Mouse (Mus musculus): ENCODE measurements at regions not wholly inside any gene's neighbourhood (a gene's known extent, or its start where the extent isn't known, plus 50 kb on each side); places are given as distances from the start of the nearest gene placed in this dataset.

GRCm38 (mm10) chr4:98282275-98282674, 100.8 kb downstream of the Tm2d1 start:
- no peak for DNase-seq (ENCODE audit: low spot score in 2 of 2)

- DNase-seq (ENCODE audit: low spot score in 2 of 2), result no peak
Observed at GRCm38 (mm10) chr4:98258336-98258735, 124.8 kb downstream of the Tm2d1 start.

GRCm38 (mm10) chr4:98257711-98258110, 125.4 kb downstream of the Tm2d1 start:
- DNase-seq (ENCODE audit: low spot score in 2 of 2), result no peak

GRCm38 (mm10) chr4:98254856-98255853, 128.0 kb downstream of the Tm2d1 start:
- DNase-seq (ENCODE audit: low spot score in 2 of 2), result peak in 1 of 2 experiments; percentile 7

- DNase-seq (ENCODE audit: low spot score in 2 of 2), result peak in 1 of 2 experiments; percentile 40
Observed at GRCm38 (mm10) chr4:98243941-98244929, 138.9 kb downstream of the Tm2d1 start.

GRCm38 (mm10) chr4:98243502-98243901, 139.6 kb downstream of the Tm2d1 start:
- peak in 1 of 2 experiments; percentile 62 for DNase-seq (ENCODE audit: low spot score in 2 of 2)

GRCm38 (mm10) chr4:98241921-98242320, 141.2 kb downstream of the Tm2d1 start:
- no peak for DNase-seq (ENCODE audit: low spot score in 2 of 2)

- DNase-seq (ENCODE audit: low spot score in 2 of 2), result no peak
Observed at GRCm38 (mm10) chr4:98240289-98240688, 142.8 kb downstream of the Tm2d1 start.

GRCm38 (mm10) chr4:98238075-98238474, 145.0 kb downstream of the Tm2d1 start:
- DNase-seq (ENCODE audit: low spot score in 2 of 2), result no peak

- no peak for DNase-seq (ENCODE audit: low spot score in 2 of 2)
Observed at GRCm38 (mm10) chr4:98237475-98237874, 145.6 kb downstream of the Tm2d1 start.

GRCm38 (mm10) chr4:98236006-98236783, 146.9 kb downstream of the Tm2d1 start:
- no peak for DNase-seq (ENCODE audit: low spot score in 2 of 2)

- no peak for DNase-seq (ENCODE audit: low spot score in 2 of 2)
Observed at GRCm38 (mm10) chr4:98228193-98228592, 154.9 kb downstream of the Tm2d1 start.

- no peak for DNase-seq (ENCODE audit: low spot score in 2 of 2)
Observed at GRCm38 (mm10) chr4:98224366-98224765, 158.7 kb downstream of the Tm2d1 start.

- DNase-seq (ENCODE audit: low spot score in 2 of 2), result no peak
Observed at GRCm38 (mm10) chr4:98223429-98223828, 159.7 kb downstream of the Tm2d1 start.

GRCm38 (mm10) chr4:98221566-98221965, 161.5 kb downstream of the Tm2d1 start:
- no peak for DNase-seq (ENCODE audit: low spot score in 2 of 2)

GRCm38 (mm10) chr4:98215218-98215617, 167.9 kb downstream of the Tm2d1 start:
- no peak for DNase-seq (ENCODE audit: low spot score in 2 of 2)

- DNase-seq (ENCODE audit: low spot score in 2 of 2), result no peak
Observed at GRCm38 (mm10) chr4:98207446-98207845, 175.7 kb downstream of the Tm2d1 start.

GRCm38 (mm10) chr4:98206245-98206970, 176.7 kb downstream of the Tm2d1 start:
- DNase-seq (ENCODE audit: low spot score in 2 of 2), result no peak

- no peak for DNase-seq (ENCODE audit: low spot score in 2 of 2)
Observed at GRCm38 (mm10) chr4:98203129-98203528, 180.0 kb downstream of the Tm2d1 start.

- DNase-seq (ENCODE audit: low spot score in 2 of 2), result no peak
Observed at GRCm38 (mm10) chr4:98202232-98202631, 180.9 kb downstream of the Tm2d1 start.

- no peak for DNase-seq (ENCODE audit: low spot score in 2 of 2)
Observed at GRCm38 (mm10) chr4:98201102-98201501, 182.0 kb downstream of the Tm2d1 start.

All from left cerebral cortex, adult 9 months (tissue).